Mouse (Mus musculus) neural tube, embryonic 14.5 days (tissue): Measurements from ENCODE around the gene Chst3. TPM values are rescaled to one million over a fixed set of nuclear protein-coding genes. Genes with fewer than 3 reads are reported as not detected.
"Not testable (repeated sequence)": the region's sequence is repeated elsewhere in the genome, so short reads cannot be mapped to it uniquely, and the experiment has no call there.

ENCODE experiments used
- ATAC-seq: fragments of 200-750 bp; cut with Nextera tagmentation; 2 replicates; pipeline ENCODE4 v1.8.0; 2017; ENCODE audit warnings: low read depth, mild to moderate bottlenecking, moderate TSS enrichment, moderate library complexity
- H3K27ac ChIP-seq: fragments of 300-500 bp; sonication (generic); 2 replicates; pipeline ENCODE4 v1.5.1; 2014; ENCODE audit warnings: low read depth, mild to moderate bottlenecking, control low read depth, low read length, moderate library complexity, mixed read lengths
- H3K27me3 ChIP-seq: fragments of 300-500 bp; sonication (generic); 2 replicates; pipeline ENCODE4 v1.6.1; 2014; ENCODE audit warnings: low read length; ENCODE audit not compliant: control insufficient read depth, insufficient read depth
- H3K36me3 ChIP-seq: fragments of 300-500 bp; sonication (generic); 2 replicates; pipeline ENCODE4 v1.6.1; 2014; ENCODE audit warnings: low read length, mixed read lengths; ENCODE audit not compliant: control insufficient read depth, insufficient read depth
- H3K4me1 ChIP-seq: fragments of 300-500 bp; sonication (generic); 2 replicates; pipeline ENCODE4 v1.6.1; 2014; ENCODE audit warnings: low read length; ENCODE audit not compliant: control insufficient read depth, insufficient read depth
- H3K4me2 ChIP-seq: fragments of 300-500 bp; sonication (generic); 2 replicates; pipeline ENCODE4 v1.6.1; 2014; ENCODE audit warnings: mild to moderate bottlenecking, low read depth, low read length, control low read depth
- H3K4me3 ChIP-seq: fragments of 300-500 bp; sonication (generic); 2 replicates; pipeline ENCODE4 v1.5.1; 2014; ENCODE audit warnings: low read depth, low read length, control low read depth, mixed read lengths
- H3K9ac ChIP-seq: fragments of 300-500 bp; sonication (generic); replicated peaks from 2 replicates; pipeline ENCODE4 v1.6.1; 2014; ENCODE audit warnings: low read depth, mild to moderate bottlenecking, control low read depth, low read length, mixed read lengths
- H3K9me3 ChIP-seq: fragments of 300-500 bp; sonication (generic); 2 replicates; pipeline ENCODE4 v1.6.1; 2016; ENCODE audit warnings: low read length; ENCODE audit not compliant: control insufficient read depth
- WGBS: fragments of 180-500 bp; shearing (Covaris S2); extraction: QIAGEN DNeasy Blood & Tissue Kit; methylation state at CpG from one replicate; pipeline ENCODE4 v1.1.7; 2014; 5-methylcytosine and 5-hydroxymethylcytosine counted together
- microRNA-seq: library from miRNA; unstranded; fragments of <30 nt; microRNA quantifications from one replicate; pipeline ENCODE4, GENCODE M21; 2016
- polyA plus RNA-seq: library from polyadenylated mRNA; unstranded; fragments of >200 nt; fragmentation: Nextera tagmentation; extraction: Ambion mirVana; gene quantifications from 2 replicates; pipeline ENCODE4 v1.2.1, GENCODE M21; 2014

Gene Chst3
- polyA plus RNA-seq, 1 experiment from 2014 or later, result 0.79 TPM

GRCm38 (mm10) chr10:60140751-60141150, 78.3 kb downstream of the Chst3 start:
- no peaks in the 10 kb centered on the region for H3K9me3 ChIP-seq
- no peaks in the 10 kb centered on the region for H3K36me3 ChIP-seq
- no peak overlapping the region for H3K9ac ChIP-seq
- no peaks in the 10 kb centered on the region for H3K27me3 ChIP-seq
- ATAC-seq, result no peak
- H3K4me3 ChIP-seq, result no peak overlapping the region
- H3K4me2 ChIP-seq, result no peak overlapping the region
- H3K27ac ChIP-seq, result no peak overlapping the region
- WGBS, result 89% methylated on average over 4 of the region's 4 CpGs
- H3K4me1 ChIP-seq, result no peaks in the 10 kb centered on the region

GRCm38 (mm10) chr10:60138680-60139079, 80.4 kb downstream of the Chst3 start:
- no peaks in the 10 kb centered on the region for H3K27me3 ChIP-seq
- ATAC-seq, result no peak
- H3K4me1 ChIP-seq, result no peaks in the 10 kb centered on the region
- H3K4me3 ChIP-seq, result no peak overlapping the region
- WGBS, result 91% methylated on average over 5 of the region's 5 CpGs
- no peaks in the 10 kb centered on the region for H3K36me3 ChIP-seq
- no peak overlapping the region for H3K9ac ChIP-seq
- no peak overlapping the region for H3K4me2 ChIP-seq
- H3K27ac ChIP-seq, result no peak overlapping the region
- no peaks in the 10 kb centered on the region for H3K9me3 ChIP-seq

- no peak overlapping the region for H3K4me2 ChIP-seq
- no peak for ATAC-seq
Observed at GRCm38 (mm10) chr10:60136935-60137334, 82.1 kb downstream of the Chst3 start.

GRCm38 (mm10) chr10:60136010-60136409, 83.0 kb downstream of the Chst3 start:
- not testable (repeated sequence) for H3K27me3 ChIP-seq, H3K4me3 ChIP-seq, H3K36me3 ChIP-seq, H3K27ac ChIP-seq, H3K4me2 ChIP-seq, H3K9me3 ChIP-seq, H3K9ac ChIP-seq, H3K4me1 ChIP-seq, ATAC-seq
- WGBS, result 55% methylated on average over 1 of the region's 1 CpGs

More at GRCm38 (mm10) chr10:60136935-60137334, 82.1 kb downstream of the Chst3 start:
- peaks cover under 1% of the 10 kb centered on the region; the same call in 1 of the 2 replicates for H3K36me3 ChIP-seq
- WGBS, result 80% methylated on average over 7 of the region's 7 CpGs
- no peak overlapping the region for H3K4me3 ChIP-seq
- no peak overlapping the region for H3K27ac ChIP-seq
- no peaks in the 10 kb centered on the region for H3K9me3 ChIP-seq
- no peak overlapping the region for H3K9ac ChIP-seq
- no peaks in the 10 kb centered on the region for H3K27me3 ChIP-seq
- H3K4me1 ChIP-seq, result no peaks in the 10 kb centered on the region

- no peaks in the 10 kb centered on the region for H3K4me1 ChIP-seq
- no peak for ATAC-seq
- no peak overlapping the region for H3K27ac ChIP-seq
- H3K9ac ChIP-seq, result no peak overlapping the region
- H3K4me2 ChIP-seq, result no peak overlapping the region
- H3K9me3 ChIP-seq, result no peaks in the 10 kb centered on the region
- H3K4me3 ChIP-seq, result no peak overlapping the region
- WGBS, result 51% methylated on average over 8 of the region's 9 CpGs
- H3K36me3 ChIP-seq, result peaks cover 23% of the 10 kb centered on the region
- H3K27me3 ChIP-seq, result no peaks in the 10 kb centered on the region
Observed at GRCm38 (mm10) chr10:60134201-60134600, 84.9 kb downstream of the Chst3 start.

GRCm38 (mm10) chr10:60133501-60133900, 85.6 kb downstream of the Chst3 start:
- Histone ChIP-seq H3K27ac (no peak overlapping the region), H3K4me2 (no peak overlapping the region), H3K9me3 (no peaks in the 10 kb centered on the region), H3K36me3 (peaks cover 28% of the 10 kb centered on the region), H3K27me3 (no peaks in the 10 kb centered on the region), H3K4me3 (no peak overlapping the region), H3K9ac (no peak overlapping the region), H3K4me1 (no peaks in the 10 kb centered on the region)
- WGBS, result 49% methylated on average over 6 of the region's 6 CpGs
- ATAC-seq, result no peak

Small RNA genes within 50 kb of the gene (microRNA-seq; reads per million reads assigned to microRNA genes)
- gene Gm22117, result not detected

Other genes with a start within 250 kb of the Chst3 start
- gene Ascc1, start 216.5 kb downstream of the Chst3 start, polyA plus RNA-seq, result 43.6 and 46.7 TPM in 2 replicates
- 116 and 120 TPM in 2 replicates for gene Anapc16, start 216.1 kb downstream of the Chst3 start, polyA plus RNA-seq
- 92.4 and 95.3 TPM in 2 replicates for gene Spock2, start 113.0 kb downstream of the Chst3 start, polyA plus RNA-seq
- gene Psap, start 58.4 kb upstream of the Chst3 start, polyA plus RNA-seq, result 144 and 154 TPM in 2 replicates
- 2.0 and 2.4 TPM in 2 replicates for gene Vsir, start 127.6 kb upstream of the Chst3 start, polyA plus RNA-seq
- gene Gm17455, start 180.5 kb upstream of the Chst3 start, polyA plus RNA-seq, result 17.7 and 20.0 TPM in 2 replicates